Mouse (Mus musculus): ENCODE measurements around the gene Il4i1. TPM values are rescaled to one million over a fixed set of nuclear protein-coding genes. Genes with fewer than 3 reads are reported as not detected.
A peak's percentile ranks its signal among the peaks of the same experiment; 100 is the strongest.

Gene Il4i1
- polyA plus RNA-seq, 1 experiment from 2014 or later: 1.7 TPM

DNA sequence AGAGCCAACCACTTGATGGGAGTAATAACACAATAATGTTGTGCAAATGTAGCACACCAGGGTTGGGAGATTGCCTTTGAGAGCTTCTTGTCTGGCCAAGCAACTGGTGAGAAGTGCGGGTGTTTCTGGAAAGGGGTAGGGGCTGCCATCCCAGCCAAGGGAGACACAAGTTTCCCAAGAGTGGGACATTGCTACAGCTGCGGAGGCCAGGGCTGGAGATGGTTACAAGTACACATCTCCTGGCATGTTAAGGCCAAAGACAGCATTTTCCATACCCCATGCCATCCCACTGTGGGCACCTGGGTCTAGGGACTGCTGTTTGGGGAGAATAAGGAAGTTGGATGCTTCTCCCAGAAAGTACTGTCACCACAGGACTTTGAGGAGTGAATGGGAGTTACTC is 36.9 kb downstream of the Il4i1 start:
- Histone ChIP-seq H3K9ac (ENCODE audit: low read depth, low read length) (no peak overlapping the region), H3K4me1 (replicated peaks; ENCODE audit: control insufficient read depth, insufficient read depth, low read length) (peaks cover 14% of the 10 kb centered on the region), H3K4me3 (ENCODE audit: low read depth, low read length) (0 out of 2 replicates have a peak overlapping the region, but pooled peaks have one; percentile 4), H3K9me3 (ENCODE audit: control insufficient read depth, low read length) (no peaks in the 10 kb centered on the region), H3K27me3 (ENCODE audit: control insufficient read depth, insufficient read depth, low read length) (no peaks in the 10 kb centered on the region), H3K4me2 (replicated peaks; ENCODE audit: low read depth, low read length) (no peak overlapping the region), H3K27ac (ENCODE audit: low read depth, low read length) (no peak overlapping the region), H3K36me3 (ENCODE audit: control insufficient read depth, insufficient read depth, low read length) (no peaks in the 10 kb centered on the region; the same call in 1 of the 2 replicates)
- no peak for ATAC-seq (ENCODE audit: low FRiP score)
- DNase-seq (ENCODE audit: low spot score): no peak
- 85% methylated on average over 2 of the region's 2 CpGs for WGBS

DNA sequence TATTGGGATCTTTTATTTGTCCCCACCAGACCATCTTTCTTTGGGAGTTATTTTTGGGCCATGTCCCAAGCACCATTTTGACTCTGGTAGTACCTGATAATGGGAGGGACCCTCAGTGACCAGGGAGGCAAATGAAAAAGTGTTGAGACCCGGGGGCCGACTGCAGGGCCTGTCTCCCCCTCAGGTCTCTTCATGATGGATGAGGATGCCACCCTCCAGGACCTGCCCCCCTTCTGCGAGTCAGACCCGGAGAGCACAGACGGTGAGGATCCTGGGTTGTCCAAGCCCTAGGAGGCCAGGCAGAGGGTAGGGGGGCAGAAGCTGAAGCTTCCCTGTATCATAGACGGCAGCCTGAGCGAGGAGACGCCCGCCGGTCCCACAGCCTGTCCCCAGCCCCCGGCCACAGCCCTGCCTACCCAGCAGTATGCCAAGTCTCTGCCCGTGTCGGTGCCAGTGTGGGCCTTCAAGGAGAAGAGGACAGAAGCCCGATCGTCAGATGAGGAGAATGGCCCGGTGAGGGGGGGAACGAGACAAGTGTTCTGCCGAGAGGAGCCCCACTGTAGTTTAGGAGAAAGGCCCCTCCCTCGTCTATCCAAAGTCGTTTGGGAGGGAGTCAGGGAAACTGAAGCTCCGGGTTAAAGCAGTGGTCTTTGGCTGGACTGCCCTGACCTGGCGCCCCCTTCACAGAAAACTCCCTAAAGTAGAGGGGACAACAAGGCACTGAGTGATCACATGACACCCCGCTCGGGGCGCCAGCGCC is 37.6 kb downstream of the Il4i1 start:
- WGBS: 31% methylated on average over 22 of the region's 26 CpGs
- H3K27me3 ChIP-seq (ENCODE audit: control insufficient read depth, insufficient read depth, low read length): no peaks in the 10 kb centered on the region
- H3K36me3 ChIP-seq (ENCODE audit: control insufficient read depth, insufficient read depth, low read length): no peaks in the 10 kb centered on the region; the same call in 1 of the 2 replicates
- peak overlapping the region; percentile 86 for H3K27ac ChIP-seq (ENCODE audit: low read depth, low read length)
- H3K9ac ChIP-seq (ENCODE audit: low read depth, low read length): peak overlapping the region; percentile 69
- no peak for DNase-seq (ENCODE audit: low spot score)
- H3K9me3 ChIP-seq (ENCODE audit: control insufficient read depth, low read length): no peaks in the 10 kb centered on the region
- ATAC-seq (ENCODE audit: low FRiP score): no peak
- H3K4me2 ChIP-seq (replicated peaks; ENCODE audit: low read depth, low read length): peak overlapping the region; percentile 64
- H3K4me1 ChIP-seq (replicated peaks; ENCODE audit: control insufficient read depth, insufficient read depth, low read length): peaks cover 16% of the 10 kb centered on the region
- H3K4me3 ChIP-seq (ENCODE audit: low read depth, low read length): peak overlapping the region; percentile 42

DNA sequence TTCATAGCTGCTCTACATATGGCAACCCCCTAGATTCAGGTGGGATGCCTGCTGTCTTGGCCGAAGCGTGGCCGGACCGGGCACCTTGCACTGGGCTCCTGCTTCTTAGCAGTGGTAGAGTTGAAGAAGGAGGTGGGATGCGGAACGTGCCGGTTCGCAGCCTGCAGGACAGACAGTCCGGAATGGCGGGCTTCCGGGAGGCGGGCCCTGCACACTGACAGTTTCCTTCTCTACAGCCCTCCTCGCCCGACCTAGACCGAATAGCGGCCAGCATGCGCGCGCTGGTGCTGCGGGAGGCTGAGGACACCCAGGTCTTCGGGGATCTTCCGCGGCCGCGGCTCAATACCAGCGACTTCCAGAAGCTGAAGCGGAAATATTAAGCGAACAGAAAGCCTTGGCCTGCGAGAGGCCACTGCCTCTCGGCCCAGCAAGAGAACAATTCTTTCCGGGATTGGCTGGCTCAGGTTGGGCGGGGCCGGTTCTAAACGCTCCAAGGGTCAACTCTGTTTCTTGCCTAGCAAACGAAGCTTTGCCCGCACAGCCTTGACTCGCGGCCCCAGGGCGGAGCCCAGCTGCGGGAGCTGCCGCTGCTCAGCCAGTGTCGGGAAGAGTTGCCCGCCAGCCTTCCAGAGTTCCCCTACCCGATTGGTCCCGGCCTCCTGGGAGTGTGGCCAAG is 38.3 kb downstream of the Il4i1 start:
- WGBS: 1% methylated on average over 45 of the region's 45 CpGs
- peak; percentile 79 for DNase-seq (ENCODE audit: low spot score)
- Histone ChIP-seq H3K4me1 (replicated peaks; ENCODE audit: control insufficient read depth, insufficient read depth, low read length) (peaks cover 16% of the 10 kb centered on the region), H3K27me3 (ENCODE audit: control insufficient read depth, insufficient read depth, low read length) (no peaks in the 10 kb centered on the region), H3K9ac (ENCODE audit: low read depth, low read length) (peak overlapping the region; percentile 69), H3K4me3 (ENCODE audit: low read depth, low read length) (peak overlapping the region; percentile 42), H3K4me2 (replicated peaks; ENCODE audit: low read depth, low read length) (peak overlapping the region; percentile 64), H3K9me3 (ENCODE audit: control insufficient read depth, low read length) (no peaks in the 10 kb centered on the region), H3K36me3 (ENCODE audit: control insufficient read depth, insufficient read depth, low read length) (no peaks in the 10 kb centered on the region; the same call in 1 of the 2 replicates), H3K27ac (ENCODE audit: low read depth, low read length) (peak overlapping the region; percentile 86)
- ATAC-seq (ENCODE audit: low FRiP score): peak; percentile 44

DNA sequence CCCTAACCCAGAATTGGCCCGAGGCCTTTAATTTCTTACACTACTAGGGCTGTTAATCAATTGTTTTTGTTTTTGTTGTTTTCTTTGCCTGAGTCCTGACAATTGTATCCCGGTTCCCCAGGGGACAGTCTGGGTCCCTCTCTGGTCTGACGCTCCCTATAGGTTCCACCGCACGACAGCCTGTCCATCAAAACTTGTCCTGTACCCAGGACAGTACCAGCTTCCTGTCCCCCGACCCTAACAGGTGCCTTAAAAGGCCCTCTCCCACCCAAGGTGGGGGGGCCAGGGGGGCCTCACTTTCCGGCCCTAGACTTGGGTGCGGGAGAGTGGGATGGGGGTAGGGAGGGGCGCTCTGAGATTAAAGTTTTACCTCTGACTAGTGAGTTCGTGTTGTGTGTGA is 38.8 kb downstream of the Il4i1 start:
- no peak for DNase-seq (ENCODE audit: low spot score)
- ATAC-seq (ENCODE audit: low FRiP score): 0 out of 2 replicates have a peak, but pooled peaks have one; percentile 17
- H3K9me3 ChIP-seq (ENCODE audit: control insufficient read depth, low read length): no peaks in the 10 kb centered on the region
- peak overlapping the region; percentile 69 for H3K9ac ChIP-seq (ENCODE audit: low read depth, low read length)
- H3K4me2 ChIP-seq (replicated peaks; ENCODE audit: low read depth, low read length): peak overlapping the region; percentile 64
- WGBS: 47% methylated on average over 10 of the region's 10 CpGs
- peak overlapping the region; percentile 42 for H3K4me3 ChIP-seq (ENCODE audit: low read depth, low read length)
- no peaks in the 10 kb centered on the region; the same call in 1 of the 2 replicates for H3K36me3 ChIP-seq (ENCODE audit: control insufficient read depth, insufficient read depth, low read length)
- peaks cover 16% of the 10 kb centered on the region for H3K4me1 ChIP-seq (replicated peaks; ENCODE audit: control insufficient read depth, insufficient read depth, low read length)
- H3K27me3 ChIP-seq (ENCODE audit: control insufficient read depth, insufficient read depth, low read length): no peaks in the 10 kb centered on the region
- H3K27ac ChIP-seq (ENCODE audit: low read depth, low read length): peak overlapping the region; percentile 86

DNA sequence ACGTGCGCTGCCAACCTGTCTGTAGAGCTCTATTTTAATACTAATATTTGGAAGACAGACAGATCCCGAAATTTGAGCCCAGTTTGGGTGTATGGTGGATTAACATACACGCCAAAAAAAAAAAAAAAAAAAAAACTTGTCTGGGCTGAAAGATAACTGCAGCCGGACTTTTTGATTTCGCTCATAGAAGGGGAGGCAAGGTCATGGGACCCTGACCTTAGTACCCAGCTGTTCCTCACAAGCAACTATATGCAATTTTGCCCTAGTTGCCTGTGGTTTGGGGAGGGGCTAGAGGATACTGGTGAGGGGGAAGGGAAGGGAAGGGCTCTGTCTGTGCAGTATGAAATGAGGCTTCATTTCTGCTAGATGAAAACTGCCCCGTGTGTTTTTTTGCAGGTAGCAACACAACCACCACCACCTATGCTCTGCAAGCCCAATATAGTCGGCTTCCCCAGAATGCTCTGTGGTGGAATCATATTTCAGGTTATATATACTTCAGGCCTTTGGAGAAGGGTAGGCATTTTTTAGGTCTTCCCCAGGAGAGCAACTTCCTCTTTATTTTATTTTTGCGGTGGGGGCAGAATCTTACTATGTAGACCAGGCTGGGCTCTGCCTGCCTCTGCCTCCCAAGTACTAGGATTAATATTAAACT is 40.2 kb downstream of the Il4i1 start:
- Histone ChIP-seq H3K36me3 (ENCODE audit: control insufficient read depth, insufficient read depth, low read length) (no peaks in the 10 kb centered on the region; the same call in 1 of the 2 replicates), H3K9me3 (ENCODE audit: control insufficient read depth, low read length) (no peaks in the 10 kb centered on the region), H3K9ac (ENCODE audit: low read depth, low read length) (no peak overlapping the region), H3K4me3 (ENCODE audit: low read depth, low read length) (peak overlapping the region; percentile 61), H3K4me2 (replicated peaks; ENCODE audit: low read depth, low read length) (peak overlapping the region; percentile 74), H3K27me3 (ENCODE audit: control insufficient read depth, insufficient read depth, low read length) (no peaks in the 10 kb centered on the region), H3K4me1 (replicated peaks; ENCODE audit: control insufficient read depth, insufficient read depth, low read length) (peaks cover 16% of the 10 kb centered on the region), H3K27ac (ENCODE audit: low read depth, low read length) (peak overlapping the region; percentile 87)
- no peak for ATAC-seq (ENCODE audit: low FRiP score)
- no peak for DNase-seq (ENCODE audit: low spot score)
- WGBS: 67% methylated on average over 9 of the region's 9 CpGs

DNA sequence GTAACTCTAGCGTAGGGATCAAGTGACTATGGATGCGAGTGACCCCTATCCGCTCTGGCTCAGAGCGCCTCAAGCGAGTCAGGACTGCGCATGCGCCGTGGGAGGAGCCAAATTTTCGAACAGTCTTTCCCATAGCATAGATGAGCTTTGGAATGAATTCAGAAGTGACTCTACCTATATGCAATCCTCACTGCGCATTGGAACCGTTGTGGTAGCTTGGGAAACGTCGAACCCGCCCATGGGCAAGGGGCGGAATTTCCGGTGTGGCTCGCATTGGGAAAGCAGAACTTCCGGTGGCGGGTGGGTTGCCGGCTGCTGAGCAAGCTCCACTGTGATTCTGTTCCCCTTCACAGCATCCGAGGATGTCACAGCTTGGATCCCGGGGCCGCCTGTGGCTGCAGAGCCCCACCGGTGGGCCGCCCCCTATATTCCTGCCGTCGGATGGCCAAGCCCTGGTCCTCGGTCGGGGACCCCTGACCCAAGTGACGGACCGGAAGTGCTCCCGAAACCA is 40.9 kb downstream of the Il4i1 start, which contains the start of gene Pnkp:
TSS of gene Pnkp (plus strand) at position 98 of the 511 bp plus-strand sequence.
- ATAC-seq (ENCODE audit: low FRiP score): peak; percentile 36

DNA sequence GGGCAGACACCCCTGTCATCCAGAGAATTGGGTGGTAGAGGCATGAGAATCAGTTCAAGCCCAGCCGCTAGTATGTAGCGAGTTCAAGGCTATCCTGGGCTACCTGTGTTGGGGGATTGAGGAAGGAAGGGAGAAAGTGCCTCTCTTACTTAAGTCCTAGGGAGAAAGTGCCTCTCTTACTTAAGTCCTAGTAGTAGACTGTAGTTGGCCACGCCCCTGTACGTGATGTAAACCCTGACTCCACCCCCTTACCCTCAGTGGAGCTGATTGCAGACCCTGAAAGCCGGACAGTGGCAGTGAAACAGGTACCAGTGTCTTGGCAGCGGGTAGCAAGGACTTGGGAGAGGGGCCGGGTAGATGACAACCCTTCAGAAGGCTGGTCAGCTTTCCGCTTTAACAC is 41.7 kb downstream of the Il4i1 start:
- Histone ChIP-seq H3K36me3 (ENCODE audit: control insufficient read depth, insufficient read depth, low read length) (peaks cover under 1% of the 10 kb centered on the region; the same call in 1 of the 2 replicates), H3K27me3 (ENCODE audit: control insufficient read depth, insufficient read depth, low read length) (no peaks in the 10 kb centered on the region), H3K9me3 (ENCODE audit: control insufficient read depth, low read length) (no peaks in the 10 kb centered on the region), H3K4me1 (replicated peaks; ENCODE audit: control insufficient read depth, insufficient read depth, low read length) (peaks cover 16% of the 10 kb centered on the region), H3K9ac (ENCODE audit: low read depth, low read length) (peak overlapping the region; percentile 70), H3K4me3 (ENCODE audit: low read depth, low read length) (peak overlapping the region; percentile 61), H3K27ac (ENCODE audit: low read depth, low read length) (no peak overlapping the region), H3K4me2 (replicated peaks; ENCODE audit: low read depth, low read length) (peak overlapping the region; percentile 74)
- DNase-seq (ENCODE audit: low spot score) (peak; percentile 50), ATAC-seq (ENCODE audit: low FRiP score) (no peak)
- WGBS: 32% methylated on average over 8 of the region's 8 CpGs

More for the DNA sequence above, 40.9 kb downstream of the Il4i1 start, which contains the start of gene Pnkp:
- Histone ChIP-seq H3K9ac (ENCODE audit: low read depth, low read length) (peak within 1 kb of the TSS; percentile 70), H3K9me3 (ENCODE audit: control insufficient read depth, low read length) (no peaks in the 10 kb centered on the region), H3K27ac (ENCODE audit: low read depth, low read length) (peak within 1 kb of the TSS; percentile 87), H3K4me2 (replicated peaks; ENCODE audit: low read depth, low read length) (peak within 1 kb of the TSS; percentile 74), H3K4me3 (ENCODE audit: low read depth, low read length) (peak within 1 kb of the TSS; percentile 61), H3K4me1 (replicated peaks; ENCODE audit: control insufficient read depth, insufficient read depth, low read length) (peaks cover 16% of the 10 kb centered on the region), H3K27me3 (ENCODE audit: control insufficient read depth, insufficient read depth, low read length) (no peaks in the 10 kb centered on the region), H3K36me3 (ENCODE audit: control insufficient read depth, insufficient read depth, low read length) (no peaks in the 10 kb centered on the region; the same call in 1 of the 2 replicates)
- DNase-seq (ENCODE audit: low spot score): peak; percentile 92
- under 1% methylated on average over 32 of the region's 32 CpGs for WGBS

DNA sequence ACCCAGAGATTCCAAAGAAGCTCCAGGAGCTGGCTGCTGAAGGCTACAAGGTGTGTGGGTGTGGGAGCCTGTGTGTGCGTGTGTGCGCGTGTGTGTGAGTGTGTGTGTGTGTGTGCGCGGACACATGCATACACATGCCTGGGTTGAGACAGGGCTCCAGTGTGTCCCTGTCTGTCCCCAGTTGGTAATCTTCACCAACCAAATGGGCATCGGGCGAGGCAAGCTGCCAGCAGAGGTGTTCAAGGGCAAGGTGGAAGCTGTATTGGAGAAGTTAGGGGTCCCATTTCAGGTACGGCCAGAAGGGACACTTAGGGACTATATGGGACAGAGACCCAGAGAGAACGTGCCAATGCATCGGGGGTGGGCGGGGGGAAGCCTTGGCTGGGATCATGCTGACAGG is 43.7 kb downstream of the Il4i1 start:
- H3K36me3 ChIP-seq (ENCODE audit: control insufficient read depth, insufficient read depth, low read length): peaks cover 14% of the 10 kb centered on the region; the same call in 1 of the 2 replicates
- no peak for DNase-seq (ENCODE audit: low spot score)
- no peaks in the 10 kb centered on the region for H3K27me3 ChIP-seq (ENCODE audit: control insufficient read depth, insufficient read depth, low read length)
- H3K4me2 ChIP-seq (replicated peaks; ENCODE audit: low read depth, low read length): no peak overlapping the region
- H3K9ac ChIP-seq (ENCODE audit: low read depth, low read length): no peak overlapping the region
- H3K4me3 ChIP-seq (ENCODE audit: low read depth, low read length): no peak overlapping the region
- no peak overlapping the region for H3K27ac ChIP-seq (ENCODE audit: low read depth, low read length)
- no peaks in the 10 kb centered on the region for H3K9me3 ChIP-seq (ENCODE audit: control insufficient read depth, low read length)
- WGBS: 91% methylated on average over 11 of the region's 11 CpGs
- peaks cover 10% of the 10 kb centered on the region for H3K4me1 ChIP-seq (replicated peaks; ENCODE audit: control insufficient read depth, insufficient read depth, low read length)
- no peak for ATAC-seq (ENCODE audit: low FRiP score)
